Comparison of ENCODE assay signal across 14 mouse cellular contexts in genomic region chr3:27284227-27284626, GRCm38 (mm10). TPM values are rescaled to one million over a fixed set of nuclear protein-coding genes. Genes with fewer than 3 reads are reported as not detected.
DNase-seq lines count a peak whose midpoint lies in the region; ATAC-seq and TF ChIP-seq lines count a peak whose summit lies in the region.
"Had no signal": no experiment of that assay in that cellular context is flagged by ENCODE, and none has a peak within 500 bp of the region (broad histone marks: within the 10 kb centered on the region; RNA-seq: fewer than 3 reads in every experiment).

No protein-coding gene starts in this region.

- no peak for TF ChIP-seq POLR2A in liver, adult 2 months (IDR thresholded peaks at IDR 0.05; ENCODE audit: extremely low read depth, insufficient read depth, low read length)

- no peaks in the 10 kb centered on the region for H3K36me3 ChIP-seq in forebrain, postnatal 0 days (ENCODE audit: insufficient read depth)
- H3K36me3 ChIP-seq in forebrain, embryonic 13.5 days (ENCODE audit: poor library complexity, severe bottlenecking): no peaks in the 10 kb centered on the region
- H3K36me3 ChIP-seq in liver, adult 2 months (ENCODE audit: control insufficient read depth, insufficient read depth, low read length): no peaks in the 10 kb centered on the region
- no peaks in the 10 kb centered on the region for H3K36me3 ChIP-seq in liver, embryonic 11.5 days (ENCODE audit: control insufficient read depth, insufficient read depth, low read length)
- no peaks in the 10 kb centered on the region for H3K36me3 ChIP-seq in embryonic facial prominence, embryonic 10.5 days (replicated peaks)
- H3K36me3 ChIP-seq: embryonic facial prominence, embryonic 12.5 days had no signal

- H3K4me2 ChIP-seq in forebrain, postnatal 0 days (ENCODE audit: low read depth): no peak overlapping the region
- no peak overlapping the region for H3K4me2 ChIP-seq in forebrain, embryonic 13.5 days
- H3K4me2 ChIP-seq in liver, embryonic 11.5 days: no peak overlapping the region

- H3K79me2 ChIP-seq in liver, adult 2 months (ENCODE audit: control insufficient read depth, insufficient read depth, low read length): no peaks in the 10 kb centered on the region

- no peak overlapping the region for H3K4me3 ChIP-seq in forebrain, postnatal 0 days (ENCODE audit: low read depth, low read length)
- H3K4me3 ChIP-seq in forebrain, embryonic 13.5 days: no peak overlapping the region
- H3K4me3 ChIP-seq in liver, adult 2 months (ENCODE audit: insufficient read depth, low read depth, low read length): no peak overlapping the region
- H3K4me3 ChIP-seq in liver, embryonic 11.5 days (ENCODE audit: low read depth, low read length): no peak overlapping the region
- no peak overlapping the region for H3K4me3 ChIP-seq in embryonic facial prominence, embryonic 10.5 days

- 85% methylated on average over 5 of the region's 5 CpGs for WGBS in forebrain, postnatal 0 days
- WGBS in forebrain, embryonic 13.5 days: 90% methylated on average over 5 of the region's 5 CpGs
- 96% methylated on average over 5 of the region's 5 CpGs for WGBS in liver, adult 2 months
- 89% methylated on average over 5 of the region's 5 CpGs for WGBS in liver, embryonic 11.5 days
- WGBS in embryonic facial prominence, embryonic 10.5 days: 89% methylated on average over 5 of the region's 5 CpGs

- H3K27me3 ChIP-seq in forebrain, postnatal 0 days (ENCODE audit: insufficient read depth, low read length): no peaks in the 10 kb centered on the region
- no peaks in the 10 kb centered on the region for H3K27me3 ChIP-seq in forebrain, embryonic 13.5 days
- H3K27me3 ChIP-seq in liver, adult 2 months (ENCODE audit: control insufficient read depth, insufficient read depth, low read length): no peaks in the 10 kb centered on the region
- no peaks in the 10 kb centered on the region for H3K27me3 ChIP-seq in liver, embryonic 11.5 days (replicated peaks; ENCODE audit: control insufficient read depth, insufficient read depth, low read length)
- H3K27me3 ChIP-seq in embryonic facial prominence, embryonic 10.5 days (replicated peaks; ENCODE audit: low read depth, poor library complexity, severe bottlenecking): peaks cover 26% of the 10 kb centered on the region
- H3K27me3 ChIP-seq: embryonic facial prominence, embryonic 12.5 days had no signal

- H3K4me1 ChIP-seq in forebrain, postnatal 0 days (ENCODE audit: insufficient read depth): no peaks in the 10 kb centered on the region
- H3K4me1 ChIP-seq in forebrain, embryonic 13.5 days: peaks cover 12% of the 10 kb centered on the region
- peaks cover 4% of the 10 kb centered on the region; the same call in 1 of the 2 replicates for H3K4me1 ChIP-seq in liver, adult 2 months (ENCODE audit: control insufficient read depth, insufficient read depth, low read length)
- H3K4me1 ChIP-seq in liver, embryonic 11.5 days (replicated peaks; ENCODE audit: control insufficient read depth, insufficient read depth, low read length): peaks cover 8% of the 10 kb centered on the region
- peaks cover 13% of the 10 kb centered on the region for H3K4me1 ChIP-seq in embryonic facial prominence, embryonic 10.5 days

- DNase-seq in forebrain, postnatal 0 days: no peak
- DNase-seq in liver, adult 2 months (ENCODE audit: extremely low read depth, low read depth, low spot score): no peak
- DNase-seq in liver, embryonic 11.5 days (ENCODE audit: low spot score): no peak
- DNase-seq in 416B (ENCODE audit: low read depth): peak; percentile 57
- DNase-seq in R1 (ENCODE audit: low read depth, low spot score): peak; percentile 70
- no peak for DNase-seq in embryonic facial prominence, embryonic 10.5 days (ENCODE audit: low spot score)
- DNase-seq in MN1 (ENCODE audit: low spot score): no peak
- DNase-seq: cerebellum, adult 2 months; heart, postnatal 36 days had no signal

- ATAC-seq in forebrain, postnatal 0 days: no peak
- ATAC-seq in forebrain, embryonic 13.5 days: no peak
- no peak for ATAC-seq in liver, embryonic 11.5 days (replicated peaks; ENCODE audit: low FRiP score)

- no peak overlapping the region for H3K9ac ChIP-seq in forebrain, postnatal 0 days
- no peak overlapping the region for H3K9ac ChIP-seq in forebrain, embryonic 13.5 days
- H3K9ac ChIP-seq in liver, adult 2 months (ENCODE audit: low read depth, low read length): no peak overlapping the region
- no peak overlapping the region for H3K9ac ChIP-seq in liver, embryonic 11.5 days (ENCODE audit: low read depth, low read length)
- H3K9ac ChIP-seq: embryonic facial prominence, embryonic 12.5 days had no signal

- no peak overlapping the region for H3K27ac ChIP-seq in forebrain, postnatal 0 days (ENCODE audit: low read depth, low read length)
- H3K27ac ChIP-seq in forebrain, embryonic 13.5 days: no peak overlapping the region
- no peak overlapping the region for H3K27ac ChIP-seq in liver, adult 2 months (replicated peaks; ENCODE audit: insufficient read depth, low read depth, low read length)
- H3K27ac ChIP-seq in liver, embryonic 11.5 days (ENCODE audit: low read depth, low read length): no peak overlapping the region
- no peak overlapping the region for H3K27ac ChIP-seq in embryonic facial prominence, embryonic 10.5 days (replicated peaks)
- H3K27ac ChIP-seq: embryonic facial prominence, embryonic 12.5 days had no signal

- no peaks in the 10 kb centered on the region for H3K9me3 ChIP-seq in forebrain, postnatal 0 days (ENCODE audit: low read length)
- no peaks in the 10 kb centered on the region for H3K9me3 ChIP-seq in forebrain, embryonic 13.5 days (replicated peaks)
- H3K9me3 ChIP-seq in liver, embryonic 11.5 days (ENCODE audit: control insufficient read depth, low read length): no peaks in the 10 kb centered on the region
- H3K9me3 ChIP-seq in embryonic facial prominence, embryonic 10.5 days: no peaks in the 10 kb centered on the region
- H3K9me3 ChIP-seq: embryonic facial prominence, embryonic 12.5 days had no signal

- TF ChIP-seq CTCF in forebrain, postnatal 0 days (IDR thresholded peaks at IDR 0.05; ENCODE audit: low read depth): peak; percentile 43
- peak; percentile 40; the same call in 1 of the 2 replicates for TF ChIP-seq CTCF in liver, adult 2 months (IDR thresholded peaks at IDR 0.05; ENCODE audit: low read depth, low read length)

RNA-seq across cellular contexts. Expression of gene Tnfsf10, which starts 32.6 kb away (rescaled TPM):
- 0.69 and 0.76 TPM in 2 replicates for total RNA-seq in forebrain, postnatal 0 days (2014; rRNA removed)
- 0.19 and 0.38 TPM in 2 replicates for polyA plus RNA-seq in forebrain, postnatal 0 days (2015; fragmentation: Nextera tagmentation; extraction: Ambion mirVana)
- 0.05 TPM in 1 of 2 replicates, not detected in the other for polyA plus RNA-seq in forebrain, embryonic 13.5 days (2015; fragmentation: Nextera tagmentation; extraction: Ambion mirVana)
- 3.9 and 5.0 TPM in 2 replicates for total RNA-seq in liver, adult 2 months (2014; rRNA removed)
- 1.1 and 2.2 TPM in 2 replicates for polyA plus RNA-seq in liver, adult 2 months (2012; rRNA removed)
- polyA plus RNA-seq in liver, embryonic 11.5 days (2014; fragmentation: Nextera tagmentation; extraction: Ambion mirVana): 0.03 and 0.05 TPM in 2 replicates
- polyA plus RNA-seq in embryonic facial prominence, embryonic 10.5 days (2016; fragmentation: Nextera tagmentation; extraction: Ambion mirVana): not detected in 2 replicates
- polyA plus RNA-seq: C2C12; midbrain, embryonic 11.5 days; neural tube, embryonic 11.5 days had no signal

Comparison
In these comparisons a context has a peak if more than half of its experiments do, and no peak if none do; other contexts are left out.
1. DNase-seq: peak in 416B (single experiment) and R1 (single experiment); none in forebrain, postnatal 0 days (single experiment), liver, adult 2 months (single experiment), liver, embryonic 11.5 days (single experiment), embryonic facial prominence, embryonic 10.5 days (single experiment) and MN1 (single experiment).